Mouse (Mus musculus) hindbrain, embryonic 14.5 days (tissue): ENCODE data around the gene Pfas. TPM values are rescaled to one million over a fixed set of nuclear protein-coding genes. Genes with fewer than 3 reads are reported as not detected.

Experiments
- ATAC-seq: fragments of 200-750 bp; cut with Nextera tagmentation; 2 replicates; pipeline ENCODE4 v1.8.0; 2017; ENCODE audit warnings: moderate number of reproducible peaks, mild to moderate bottlenecking, moderate TSS enrichment, moderate library complexity; ENCODE audit not compliant: low FRiP score
- DNase-seq: peaks from one replicate; pipeline ENCODE4 v3.0.0-alpha.2; 2015; ENCODE audit warnings: low spot score
- H3K27ac ChIP-seq: fragments of 300-500 bp; sonication (generic); 2 replicates; pipeline ENCODE4 v1.5.1; 2014; ENCODE audit warnings: mild to moderate bottlenecking, moderate library complexity
- H3K27me3 ChIP-seq: fragments of 300-500 bp; sonication (generic); 2 replicates; pipeline ENCODE4 v1.6.1; 2014; ENCODE audit warnings: mild to moderate bottlenecking, low read length, mixed read lengths; ENCODE audit not compliant: control insufficient read depth, insufficient read depth
- H3K36me3 ChIP-seq: fragments of 300-500 bp; sonication (generic); replicated peaks from 2 replicates; pipeline ENCODE4 v1.6.1; 2014; ENCODE audit not compliant: control insufficient read depth, insufficient read depth
- H3K4me1 ChIP-seq: fragments of 300-500 bp; sonication (generic); replicated peaks from 2 replicates; pipeline ENCODE4 v1.6.1; 2014; ENCODE audit warnings: antibody characterized with exemption, low read length, mixed read lengths; ENCODE audit not compliant: control insufficient read depth, insufficient read depth
- H3K4me2 ChIP-seq: fragments of 300-500 bp; sonication (generic); replicated peaks from 2 replicates; pipeline ENCODE4 v1.6.1; 2014; ENCODE audit warnings: mild to moderate bottlenecking, moderate library complexity
- H3K4me3 ChIP-seq: fragments of 300-500 bp; sonication (generic); replicated peaks from 2 replicates; pipeline ENCODE4 v1.5.1; 2014; ENCODE audit warnings: mild to moderate bottlenecking, low read length
- H3K9ac ChIP-seq: fragments of 300-500 bp; sonication (generic); 2 replicates; pipeline ENCODE4 v1.6.1; 2014
- H3K9me3 ChIP-seq: fragments of 300-500 bp; sonication (generic); 2 replicates; pipeline ENCODE4 v1.6.1; 2016; ENCODE audit warnings: low read length; ENCODE audit not compliant: control insufficient read depth
- WGBS: fragments of 180-500 bp; shearing (Covaris S2); extraction: QIAGEN DNeasy Blood & Tissue Kit; methylation state at CpG from one replicate; pipeline ENCODE4 v1.1.7; 2014; 5-methylcytosine and 5-hydroxymethylcytosine counted together
- polyA plus RNA-seq: library from polyadenylated mRNA; unstranded; fragments of >200 nt; fragmentation: Nextera tagmentation; extraction: Ambion mirVana; gene quantifications from 2 replicates; pipeline ENCODE4 v1.2.1, GENCODE M21; 2014

Gene Pfas
- polyA plus RNA-seq, 1 experiment from 2014 or later, result 15.3 TPM

GRCm38 (mm10) chr11:68956697-68957096 lies 51.6 kb downstream of the Pfas start:
- Histone ChIP-seq H3K27ac (no peak overlapping the region), H3K4me2 (peak overlapping the region; percentile 10; the same call in 1 of the 2 replicates), H3K4me1 (peaks cover 6% of the 10 kb centered on the region; the same call in 1 of the 2 replicates), H3K9ac (no peak overlapping the region), H3K9me3 (no peaks in the 10 kb centered on the region), H3K36me3 (no peaks in the 10 kb centered on the region), H3K4me3 (peak overlapping the region; percentile 9; the same call in 1 of the 2 replicates), H3K27me3 (peaks cover 47% of the 10 kb centered on the region)
- no peak for ATAC-seq
- 40% methylated on average over 13 of the region's 13 CpGs for WGBS
- no peak for DNase-seq

- DNase-seq, result no peak
- H3K9me3 ChIP-seq, result no peaks in the 10 kb centered on the region
- H3K4me3 ChIP-seq, result no peak overlapping the region
- no peaks in the 10 kb centered on the region for H3K36me3 ChIP-seq
- peak overlapping the region; percentile 10; the same call in 1 of the 2 replicates for H3K4me2 ChIP-seq
- ATAC-seq, result no peak
- no peak overlapping the region for H3K27ac ChIP-seq
- peaks cover 6% of the 10 kb centered on the region; the same call in 1 of the 2 replicates for H3K4me1 ChIP-seq
- no peak overlapping the region for H3K9ac ChIP-seq
- 56% methylated on average over 3 of the region's 3 CpGs for WGBS
- peaks cover 47% of the 10 kb centered on the region for H3K27me3 ChIP-seq
Measured at GRCm38 (mm10) chr11:68956107-68956506, 52.2 kb downstream of the Pfas start.

GRCm38 (mm10) chr11:68955473-68955872 lies 52.8 kb downstream of the Pfas start:
- ATAC-seq (no peak), DNase-seq (no peak)
- H3K27ac ChIP-seq, result no peak overlapping the region
- peaks cover 47% of the 10 kb centered on the region for H3K27me3 ChIP-seq
- 62% methylated on average over 5 of the region's 5 CpGs for WGBS
- H3K9me3 ChIP-seq, result no peaks in the 10 kb centered on the region
- H3K4me2 ChIP-seq, result peak overlapping the region; percentile 51; the same call in 1 of the 2 replicates
- no peak overlapping the region for H3K4me3 ChIP-seq
- H3K9ac ChIP-seq, result no peak overlapping the region
- H3K4me1 ChIP-seq, result peaks cover 6% of the 10 kb centered on the region; the same call in 1 of the 2 replicates
- no peaks in the 10 kb centered on the region for H3K36me3 ChIP-seq

- DNase-seq, result no peak
- Histone ChIP-seq H3K27me3 (peaks cover 47% of the 10 kb centered on the region), H3K9me3 (no peaks in the 10 kb centered on the region), H3K4me2 (peak overlapping the region; percentile 51), H3K36me3 (no peaks in the 10 kb centered on the region), H3K4me3 (peak overlapping the region; percentile 23), H3K4me1 (peaks cover 6% of the 10 kb centered on the region; the same call in 1 of the 2 replicates), H3K9ac (peak overlapping the region; percentile 44), H3K27ac (no peak overlapping the region)
- 3% methylated on average over 17 of the region's 17 CpGs for WGBS
- no peak for ATAC-seq
Measured at GRCm38 (mm10) chr11:68954408-68954807, 53.9 kb downstream of the Pfas start.

- peak overlapping the region; percentile 51 for H3K4me2 ChIP-seq
Measured at GRCm38 (mm10) chr11:68953903-68954302, 54.4 kb downstream of the Pfas start.

GRCm38 (mm10) chr11:68947542-68947993 lies 60.7 kb downstream of the Pfas start:
- Histone ChIP-seq H3K27ac (peak overlapping the region; percentile 83), H3K9ac (peak overlapping the region; percentile 35), H3K27me3 (no peaks in the 10 kb centered on the region), H3K36me3 (no peaks in the 10 kb centered on the region; the same call in 1 of the 2 replicates), H3K4me3 (peak overlapping the region; percentile 40), H3K4me1 (peaks cover 13% of the 10 kb centered on the region; the same call in 1 of the 2 replicates), H3K9me3 (no peaks in the 10 kb centered on the region), H3K4me2 (peak overlapping the region; percentile 58)
- peak; percentile 65 for DNase-seq
- 6% methylated on average over 12 of the region's 12 CpGs for WGBS
- peak; percentile 83 for ATAC-seq

More at GRCm38 (mm10) chr11:68953903-68954302, 54.4 kb downstream of the Pfas start:
- Histone ChIP-seq H3K4me1 (peaks cover 6% of the 10 kb centered on the region; the same call in 1 of the 2 replicates), H3K9me3 (no peaks in the 10 kb centered on the region), H3K36me3 (no peaks in the 10 kb centered on the region), H3K9ac (no peak overlapping the region; the same call in 1 of the 2 replicates), H3K27ac (no peak overlapping the region), H3K27me3 (peaks cover 47% of the 10 kb centered on the region), H3K4me3 (0 out of 2 replicates have a peak overlapping the region, but pooled peaks have one; percentile 23)
- WGBS, result 5% methylated on average over 13 of the region's 13 CpGs
- no peak for ATAC-seq
- DNase-seq, result no peak

- Histone ChIP-seq H3K27me3 (no peaks in the 10 kb centered on the region), H3K4me1 (peaks cover 13% of the 10 kb centered on the region; the same call in 1 of the 2 replicates), H3K4me3 (peak overlapping the region; percentile 40), H3K4me2 (peak overlapping the region; percentile 58), H3K9me3 (no peaks in the 10 kb centered on the region), H3K27ac (peak overlapping the region; percentile 83), H3K36me3 (no peaks in the 10 kb centered on the region; the same call in 1 of the 2 replicates), H3K9ac (peak overlapping the region; percentile 74)
- WGBS, result 8% methylated on average over 16 of the region's 16 CpGs
- no peak for DNase-seq
- peak; percentile 67; the same call in 1 of the 2 replicates for ATAC-seq
Measured at GRCm38 (mm10) chr11:68946806-68947440, 61.3 kb downstream of the Pfas start.

GRCm38 (mm10) chr11:68946001-68946400 lies 62.3 kb downstream of the Pfas start:
- H3K4me3 ChIP-seq, result peak overlapping the region; percentile 40; the same call in 1 of the 2 replicates
- no peaks in the 10 kb centered on the region for H3K9me3 ChIP-seq
- H3K4me1 ChIP-seq, result peaks cover 17% of the 10 kb centered on the region; the same call in 1 of the 2 replicates
- ATAC-seq, result no peak
- no peaks in the 10 kb centered on the region; the same call in 1 of the 2 replicates for H3K36me3 ChIP-seq
- H3K4me2 ChIP-seq, result peak overlapping the region; percentile 58
- 89% methylated on average over 4 of the region's 4 CpGs for WGBS
- H3K9ac ChIP-seq, result peak overlapping the region; percentile 74; the same call in 1 of the 2 replicates
- no peak for DNase-seq
- 0 out of 2 replicates have a peak overlapping the region, but pooled peaks have one; percentile 83 for H3K27ac ChIP-seq
- no peaks in the 10 kb centered on the region for H3K27me3 ChIP-seq

- H3K27me3 ChIP-seq, result no peaks in the 10 kb centered on the region
- H3K4me2 ChIP-seq, result 0 out of 2 replicates have a peak overlapping the region, but pooled peaks have one; percentile 58
- no peaks in the 10 kb centered on the region; the same call in 1 of the 2 replicates for H3K36me3 ChIP-seq
- ATAC-seq (no peak), DNase-seq (no peak)
- no peak overlapping the region for H3K4me3 ChIP-seq
- peaks cover 24% of the 10 kb centered on the region for H3K4me1 ChIP-seq
- no peak overlapping the region for H3K27ac ChIP-seq
- H3K9me3 ChIP-seq, result no peaks in the 10 kb centered on the region
- 86% methylated on average over 2 of the region's 2 CpGs for WGBS
- no peak overlapping the region for H3K9ac ChIP-seq
Measured at GRCm38 (mm10) chr11:68945245-68945644, 63.0 kb downstream of the Pfas start.
